Mouse (Mus musculus) thymus, adult 2 months (tissue): Measurements from ENCODE around the gene Cog8. TPM values are rescaled to one million over a fixed set of nuclear protein-coding genes. Genes with fewer than 3 reads are reported as not detected.

Experiments used
- DNase-seq: peaks from one replicate; pipeline ENCODE4 v3.0.0; 2021
- H3K27ac ChIP-seq: fragments of 200-500 bp; 2 replicates; pipeline ENCODE4 v1.5.1; 2012; ENCODE audit warnings: low read length, control low read depth; ENCODE audit not compliant: control insufficient read depth, insufficient read depth
- H3K27me3 ChIP-seq: fragments of 200-500 bp; 2 replicates; pipeline ENCODE4 v1.6.1; 2012; ENCODE audit warnings: mild to moderate bottlenecking, low read length, moderate library complexity, mixed read lengths; ENCODE audit not compliant: control insufficient read depth, insufficient read depth
- H3K36me3 ChIP-seq: fragments of 200-500 bp; 2 replicates; pipeline ENCODE4 v1.6.1; 2012; ENCODE audit warnings: mild to moderate bottlenecking, low read length, moderate library complexity; ENCODE audit not compliant: control insufficient read depth, insufficient read depth
- H3K4me1 ChIP-seq: fragments of 200-500 bp; replicated peaks from 2 replicates; pipeline ENCODE4 v1.6.1; 2012; ENCODE audit warnings: low read length; ENCODE audit not compliant: control insufficient read depth, insufficient read depth
- H3K4me3 ChIP-seq: fragments of 200-500 bp; 2 replicates; pipeline ENCODE4 v1.5.1; 2012; ENCODE audit warnings: mild to moderate bottlenecking, low read length, control low read depth, moderate library complexity; ENCODE audit not compliant: control insufficient read depth, insufficient read depth
- CTCF ChIP-seq: fragments of 200-500 bp; IDR thresholded peaks from 2 replicates; pipeline ENCODE4 v1.5.1; 2012; ENCODE audit warnings: mild to moderate bottlenecking, control low read depth, low read length, moderate library complexity, borderline replicate concordance; ENCODE audit not compliant: control insufficient read depth, poor library complexity, insufficient read depth; ENCODE audit errors: extremely low read depth
- POLR2A ChIP-seq: fragments of 200-500 bp; IDR thresholded peaks from 2 replicates; pipeline ENCODE4 v1.6.1; 2012; ENCODE audit warnings: mild to moderate bottlenecking, low read length, control low read depth, moderate library complexity; ENCODE audit not compliant: control insufficient read depth, poor library complexity, insufficient read depth; ENCODE audit errors: extremely low read depth
- WGBS: fragments of 180-500 bp; shearing (Covaris S2); methylation state at CpG from one replicate; pipeline ENCODE4 v1.1.7; 2018; 5-methylcytosine and 5-hydroxymethylcytosine counted together
- polyA plus RNA-seq: library from polyadenylated mRNA; depleted of rRNA; stranded (reverse); fragments of >200 nt; gene quantifications from 2 replicates; pipeline ENCODE4 v1.2.3, GENCODE M21; 2012

Gene Cog8
- polyA plus RNA-seq, 1 experiment, result 68.6 TPM

DNA sequence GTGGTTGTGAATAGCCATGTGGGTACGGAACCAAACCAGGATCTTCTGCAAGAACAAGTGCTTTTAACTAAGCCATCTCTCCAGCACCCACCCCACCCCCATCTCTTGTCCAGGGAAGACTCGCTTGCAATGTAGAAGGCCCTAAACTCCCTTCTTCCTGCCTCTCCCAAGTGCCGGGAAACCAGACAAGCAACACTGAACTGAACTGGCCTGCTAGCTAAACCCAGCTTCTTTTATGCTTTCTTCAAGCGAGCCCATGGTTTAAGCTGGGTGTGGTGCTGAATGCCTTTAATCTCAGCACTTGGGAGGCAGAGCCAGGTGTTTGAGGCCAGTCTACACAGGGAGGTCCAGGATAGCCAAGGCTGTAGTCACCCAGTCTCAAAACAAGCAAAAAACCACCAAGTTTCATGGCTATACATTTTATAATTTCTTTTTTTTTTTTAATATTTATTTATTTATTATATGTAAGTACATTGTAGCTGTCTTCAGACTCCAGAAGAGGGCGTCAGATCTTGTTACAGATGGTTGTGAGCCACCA, 32.1 kb upstream of the Cog8 start:
- no peak for DNase-seq
- Histone ChIP-seq H3K27me3 (no peaks in the 10 kb centered on the region), H3K4me1 (no peaks in the 10 kb centered on the region), H3K36me3 (peaks cover 24% of the 10 kb centered on the region), H3K4me3 (no peak overlapping the region), H3K27ac (no peak overlapping the region)
- TF ChIP-seq CTCF (no peak), POLR2A (no peak)
- over 99% methylated on average over 5 of the region's 5 CpGs for WGBS

- Histone ChIP-seq H3K36me3 (peaks cover 35% of the 10 kb centered on the region), H3K27me3 (no peaks in the 10 kb centered on the region), H3K4me1 (no peaks in the 10 kb centered on the region), H3K27ac (no peak overlapping the region), H3K4me3 (no peak overlapping the region)
- WGBS, result 95% methylated on average over 5 of the region's 5 CpGs
- no peak for DNase-seq
- TF ChIP-seq CTCF, result no peak
- no peak for TF ChIP-seq POLR2A
Measured at GRCm38 (mm10) chr8:107086018-107086417, 29.5 kb upstream of the Cog8 start.

GRCm38 (mm10) chr8:107085358-107085757, 28.9 kb upstream of the Cog8 start:
- Histone ChIP-seq H3K4me1 (no peaks in the 10 kb centered on the region), H3K4me3 (no peak overlapping the region), H3K27ac (no peak overlapping the region), H3K36me3 (peaks cover 35% of the 10 kb centered on the region), H3K27me3 (no peaks in the 10 kb centered on the region)
- peak; percentile 35 for DNase-seq
- WGBS, result 98% methylated on average over 17 of the region's 17 CpGs
- TF ChIP-seq CTCF (peak; percentile 69), POLR2A (no peak)

DNA sequence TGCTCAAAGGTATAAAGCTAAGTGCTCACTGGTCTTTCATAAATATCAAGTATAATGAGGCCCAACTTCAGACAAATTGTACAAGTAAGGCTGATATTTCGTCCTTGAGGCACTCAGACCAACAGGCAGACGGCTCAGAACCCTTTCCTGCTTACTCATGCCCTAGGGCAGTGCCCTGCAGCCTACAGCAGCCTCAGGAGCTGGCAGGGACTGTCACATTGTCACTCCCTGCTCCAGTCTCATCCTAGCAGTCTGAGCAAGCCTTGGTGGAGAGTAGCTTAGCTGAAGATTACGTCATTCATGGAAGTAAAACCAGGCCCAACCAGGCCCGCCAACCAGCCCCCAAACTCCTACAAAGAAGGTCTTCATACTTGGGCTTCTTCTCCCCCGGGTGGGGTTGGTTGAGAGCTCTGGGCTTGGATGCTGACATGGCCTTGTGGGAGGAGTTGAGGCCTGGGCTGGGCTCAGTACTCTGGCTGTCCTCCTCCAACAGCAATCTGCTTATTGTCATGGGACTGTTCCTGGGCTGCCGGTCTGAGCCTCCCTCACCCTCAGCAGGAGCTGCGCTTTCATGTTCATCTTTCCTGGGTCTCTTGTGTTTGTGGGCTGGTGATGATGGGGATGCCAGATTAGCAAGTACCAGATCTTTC, 19.9 kb upstream of the Cog8 start:
- Histone ChIP-seq H3K27ac (no peak overlapping the region), H3K4me1 (no peaks in the 10 kb centered on the region), H3K36me3 (peaks cover 61% of the 10 kb centered on the region), H3K27me3 (no peaks in the 10 kb centered on the region), H3K4me3 (no peak overlapping the region)
- TF ChIP-seq POLR2A, result no peak
- no peak for TF ChIP-seq CTCF
- WGBS, result 91% methylated on average over 7 of the region's 7 CpGs
- DNase-seq, result no peak

DNA sequence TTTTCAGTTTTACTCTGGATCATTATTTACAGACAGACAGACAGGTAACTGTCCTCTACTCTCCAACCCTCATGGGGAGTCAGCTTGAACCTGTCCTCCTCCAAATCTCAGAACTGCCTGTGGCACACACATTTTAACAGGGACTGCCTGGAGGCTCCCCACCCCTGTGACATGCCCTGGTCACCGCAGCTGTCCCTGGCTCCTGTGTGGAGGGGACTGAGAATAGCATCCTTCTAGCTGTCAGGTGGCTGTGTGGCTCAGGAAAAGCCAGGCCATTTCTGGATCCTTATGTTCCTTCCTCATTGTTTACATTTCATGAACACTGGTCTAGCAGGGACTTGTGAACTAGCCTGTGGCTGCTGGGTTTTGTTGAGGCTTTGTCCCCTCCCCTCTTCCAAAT, 17.6 kb upstream of the Cog8 start:
- WGBS, result 96% methylated on average over 1 of the region's 1 CpGs
- TF ChIP-seq CTCF (no peak), POLR2A (no peak)
- no peaks in the 10 kb centered on the region for H3K4me1 ChIP-seq
- no peak overlapping the region for H3K27ac ChIP-seq
- no peak for DNase-seq
- H3K36me3 ChIP-seq, result peaks cover 50% of the 10 kb centered on the region
- no peaks in the 10 kb centered on the region for H3K27me3 ChIP-seq
- no peak overlapping the region for H3K4me3 ChIP-seq

GRCm38 (mm10) chr8:107073706-107074105, 17.2 kb upstream of the Cog8 start:
- no peak for DNase-seq
- 69% methylated on average over 4 of the region's 4 CpGs for WGBS
- H3K27me3 ChIP-seq, result no peaks in the 10 kb centered on the region
- no peak overlapping the region for H3K4me3 ChIP-seq
- peaks cover 48% of the 10 kb centered on the region for H3K36me3 ChIP-seq
- H3K27ac ChIP-seq, result no peak overlapping the region
- no peaks in the 10 kb centered on the region for H3K4me1 ChIP-seq
- no peak for TF ChIP-seq POLR2A
- TF ChIP-seq CTCF, result no peak
